Mouse (Mus musculus): Measurements from ENCODE around the gene Smug1. TPM values are rescaled to one million over a fixed set of nuclear protein-coding genes. Genes with fewer than 3 reads are reported as not detected.

Smug1 gene
- polyA plus RNA-seq, 1 experiment: 3.9 TPM

DNA sequence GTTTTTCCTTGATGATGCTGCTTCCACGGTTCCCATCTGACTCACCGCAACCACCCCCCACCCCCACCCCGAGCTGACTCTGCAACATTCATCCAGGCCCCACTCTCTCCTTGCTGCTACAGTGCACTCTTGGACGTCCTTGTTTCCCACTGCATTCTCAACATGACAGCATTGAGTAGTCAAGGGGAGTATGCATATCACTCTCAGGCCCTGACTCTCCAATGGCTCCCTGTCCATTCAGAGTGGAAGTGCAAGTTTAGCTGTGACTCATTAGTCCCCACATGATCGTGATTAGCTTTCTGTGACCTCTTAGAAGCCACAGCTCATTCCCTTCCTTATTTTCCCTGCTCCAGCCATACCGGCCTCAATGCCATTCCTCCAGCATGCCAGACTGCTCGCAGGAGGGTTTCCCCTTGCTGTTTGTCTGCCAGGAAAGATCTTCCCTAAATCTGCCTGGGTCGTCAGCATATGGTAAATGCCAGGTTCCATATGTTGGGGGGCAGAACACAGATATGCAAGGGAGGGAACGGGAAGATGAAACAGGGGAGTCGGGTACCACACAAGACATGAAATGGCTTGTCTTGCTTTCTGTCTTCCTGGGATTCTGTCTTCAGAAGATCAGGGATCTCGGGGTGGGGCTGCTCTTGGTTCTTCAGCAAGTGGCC is 21.1 kb downstream of the Smug1 start:
- TF ChIP-seq POLR2A (IDR thresholded peaks at IDR 0.05; ENCODE audit: borderline replicate concordance, control insufficient read depth, low read depth, low read length): no peak
- TF ChIP-seq CTCF (IDR thresholded peaks at IDR 0.05; ENCODE audit: control insufficient read depth, insufficient read depth, low read length): no peak
- Histone ChIP-seq H3K4me3 (replicated peaks; ENCODE audit: control insufficient read depth, low read depth, low read length) (no peak overlapping the region), H3K27ac (ENCODE audit: control insufficient read depth, insufficient read depth, low read depth, low read length, poor library complexity) (no peak overlapping the region), H3K4me1 (ENCODE audit: control insufficient read depth, insufficient read depth, low read length) (no peaks in the 10 kb centered on the region; the same call in 1 of the 2 replicates)
- WGBS: 72% methylated on average over 11 of the region's 11 CpGs

GRCm38 (mm10) chr15:103144176-103144575 is 22.7 kb downstream of the Smug1 start:
- Histone ChIP-seq H3K4me1 (ENCODE audit: control insufficient read depth, insufficient read depth, low read length) (no peaks in the 10 kb centered on the region; the same call in 1 of the 2 replicates), H3K27ac (ENCODE audit: control insufficient read depth, insufficient read depth, low read depth, low read length, poor library complexity) (no peak overlapping the region), H3K4me3 (replicated peaks; ENCODE audit: control insufficient read depth, low read depth, low read length) (no peak overlapping the region)
- 40% methylated on average over 3 of the region's 3 CpGs for WGBS
- TF ChIP-seq CTCF (IDR thresholded peaks at IDR 0.05; ENCODE audit: control insufficient read depth, insufficient read depth, low read length): no peak
- no peak for TF ChIP-seq POLR2A (IDR thresholded peaks at IDR 0.05; ENCODE audit: borderline replicate concordance, control insufficient read depth, low read depth, low read length)

- WGBS: 16% methylated on average over 13 of the region's 13 CpGs
- Histone ChIP-seq H3K4me3 (replicated peaks; ENCODE audit: control insufficient read depth, low read depth, low read length) (no peak overlapping the region), H3K27ac (ENCODE audit: control insufficient read depth, insufficient read depth, low read depth, low read length, poor library complexity) (no peak overlapping the region), H3K4me1 (ENCODE audit: control insufficient read depth, insufficient read depth, low read length) (no peaks in the 10 kb centered on the region; the same call in 1 of the 2 replicates)
- no peak for TF ChIP-seq CTCF (IDR thresholded peaks at IDR 0.05; ENCODE audit: control insufficient read depth, insufficient read depth, low read length)
- TF ChIP-seq POLR2A (IDR thresholded peaks at IDR 0.05; ENCODE audit: borderline replicate concordance, control insufficient read depth, low read depth, low read length): no peak
These were observed 31.4 kb downstream of the Smug1 start for GRCm38 (mm10) chr15:103135431-103135947.

DNA sequence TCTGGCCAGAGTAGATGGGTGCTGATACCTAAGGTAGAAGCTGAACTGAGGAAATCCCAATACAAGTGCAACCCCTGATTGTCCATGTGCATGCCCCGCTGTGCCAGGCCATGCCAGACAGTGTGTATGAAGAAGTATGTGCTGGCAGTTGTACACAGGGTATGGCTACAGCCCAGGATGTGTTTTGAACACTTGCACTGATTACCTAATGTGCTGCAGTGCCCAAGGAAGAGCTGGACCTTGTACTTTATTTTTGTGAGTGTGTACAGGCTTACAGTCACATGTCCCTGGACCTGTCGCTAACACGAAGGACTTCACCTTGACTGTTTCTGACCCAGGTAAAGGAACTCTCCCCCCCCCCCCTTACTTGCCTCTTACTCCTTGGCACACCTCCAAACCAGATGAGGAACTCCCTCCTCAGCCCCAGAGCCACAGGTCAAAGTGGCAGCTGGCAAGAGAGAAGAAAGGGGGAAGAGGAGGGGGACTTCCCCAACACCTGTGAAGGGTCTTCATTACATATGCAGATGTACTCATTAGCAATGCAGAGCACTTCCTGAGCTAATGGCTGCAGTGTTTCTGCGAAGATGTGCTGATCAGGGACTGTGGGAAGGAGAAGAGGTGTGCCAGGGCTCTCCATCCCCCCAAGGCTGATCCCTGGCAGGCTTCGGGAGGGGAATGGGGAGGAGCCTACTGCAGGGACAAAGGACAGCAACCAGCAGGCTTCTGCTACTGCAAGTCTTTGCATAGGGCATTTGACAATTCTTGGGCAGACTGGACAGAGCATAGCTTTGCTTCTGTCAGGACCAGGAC is 32.4 kb downstream of the Smug1 start:
- no peak overlapping the region for H3K4me3 ChIP-seq (replicated peaks; ENCODE audit: control insufficient read depth, low read depth, low read length)
- WGBS: 13% methylated on average over 5 of the region's 5 CpGs
- H3K27ac ChIP-seq (ENCODE audit: control insufficient read depth, insufficient read depth, low read depth, low read length, poor library complexity): no peak overlapping the region
- no peaks in the 10 kb centered on the region; the same call in 1 of the 2 replicates for H3K4me1 ChIP-seq (ENCODE audit: control insufficient read depth, insufficient read depth, low read length)
- TF ChIP-seq CTCF (IDR thresholded peaks at IDR 0.05; ENCODE audit: control insufficient read depth, insufficient read depth, low read length): no peak
- TF ChIP-seq POLR2A (IDR thresholded peaks at IDR 0.05; ENCODE audit: borderline replicate concordance, control insufficient read depth, low read depth, low read length): no peak

DNA sequence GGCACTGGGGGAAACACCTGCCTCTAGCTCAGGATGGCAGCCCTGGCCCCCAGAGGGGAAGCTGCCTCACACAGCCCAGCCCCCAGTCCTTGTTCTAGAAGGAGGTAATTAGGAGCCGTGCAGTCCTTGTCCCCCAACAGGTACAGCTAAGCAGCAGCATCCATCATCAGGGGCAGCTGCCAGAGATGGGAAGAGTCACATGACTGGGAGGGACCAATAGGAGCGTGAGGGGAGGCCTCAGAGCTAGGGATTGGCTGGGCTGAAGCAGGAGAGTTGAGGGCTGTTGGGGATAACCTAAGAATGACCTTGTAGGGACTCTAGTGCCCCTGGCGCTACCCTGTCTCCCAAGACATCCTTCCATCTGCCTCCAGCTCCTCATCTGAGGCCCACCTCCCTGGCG is 33.1 kb downstream of the Smug1 start:
- TF ChIP-seq POLR2A (IDR thresholded peaks at IDR 0.05; ENCODE audit: borderline replicate concordance, control insufficient read depth, low read depth, low read length): no peak
- no peak for TF ChIP-seq CTCF (IDR thresholded peaks at IDR 0.05; ENCODE audit: control insufficient read depth, insufficient read depth, low read length)
- 33% methylated on average over 4 of the region's 4 CpGs for WGBS
- H3K4me1 ChIP-seq (ENCODE audit: control insufficient read depth, insufficient read depth, low read length): no peaks in the 10 kb centered on the region; the same call in 1 of the 2 replicates
- H3K4me3 ChIP-seq (replicated peaks; ENCODE audit: control insufficient read depth, low read depth, low read length): no peak overlapping the region
- no peak overlapping the region for H3K27ac ChIP-seq (ENCODE audit: control insufficient read depth, insufficient read depth, low read depth, low read length, poor library complexity)

GRCm38 (mm10) chr15:103130729-103131128 is 36.2 kb downstream of the Smug1 start:
- Histone ChIP-seq H3K27ac (ENCODE audit: control insufficient read depth, insufficient read depth, low read depth, low read length, poor library complexity) (no peak overlapping the region), H3K4me3 (replicated peaks; ENCODE audit: control insufficient read depth, low read depth, low read length) (no peak overlapping the region), H3K4me1 (ENCODE audit: control insufficient read depth, insufficient read depth, low read length) (no peaks in the 10 kb centered on the region; the same call in 1 of the 2 replicates)
- WGBS: 62% methylated on average over 1 of the region's 1 CpGs
- TF ChIP-seq POLR2A (IDR thresholded peaks at IDR 0.05; ENCODE audit: borderline replicate concordance, control insufficient read depth, low read depth, low read length): no peak
- no peak for TF ChIP-seq CTCF (IDR thresholded peaks at IDR 0.05; ENCODE audit: control insufficient read depth, insufficient read depth, low read length)

- Histone ChIP-seq H3K4me1 (ENCODE audit: control insufficient read depth, insufficient read depth, low read length) (no peaks in the 10 kb centered on the region), H3K27ac (ENCODE audit: control insufficient read depth, insufficient read depth, low read depth, low read length, poor library complexity) (no peak overlapping the region), H3K4me3 (replicated peaks; ENCODE audit: control insufficient read depth, low read depth, low read length) (no peak overlapping the region)
- TF ChIP-seq POLR2A (IDR thresholded peaks at IDR 0.05; ENCODE audit: borderline replicate concordance, control insufficient read depth, low read depth, low read length) (no peak), CTCF (IDR thresholded peaks at IDR 0.05; ENCODE audit: control insufficient read depth, insufficient read depth, low read length) (no peak)
- WGBS: 44% methylated on average over 6 of the region's 6 CpGs
These were observed 37.6 kb downstream of the Smug1 start for GRCm38 (mm10) chr15:103129289-103129688.
